ENCODE assay signal across 7 mouse cellular contexts in the genomic region with DNA sequence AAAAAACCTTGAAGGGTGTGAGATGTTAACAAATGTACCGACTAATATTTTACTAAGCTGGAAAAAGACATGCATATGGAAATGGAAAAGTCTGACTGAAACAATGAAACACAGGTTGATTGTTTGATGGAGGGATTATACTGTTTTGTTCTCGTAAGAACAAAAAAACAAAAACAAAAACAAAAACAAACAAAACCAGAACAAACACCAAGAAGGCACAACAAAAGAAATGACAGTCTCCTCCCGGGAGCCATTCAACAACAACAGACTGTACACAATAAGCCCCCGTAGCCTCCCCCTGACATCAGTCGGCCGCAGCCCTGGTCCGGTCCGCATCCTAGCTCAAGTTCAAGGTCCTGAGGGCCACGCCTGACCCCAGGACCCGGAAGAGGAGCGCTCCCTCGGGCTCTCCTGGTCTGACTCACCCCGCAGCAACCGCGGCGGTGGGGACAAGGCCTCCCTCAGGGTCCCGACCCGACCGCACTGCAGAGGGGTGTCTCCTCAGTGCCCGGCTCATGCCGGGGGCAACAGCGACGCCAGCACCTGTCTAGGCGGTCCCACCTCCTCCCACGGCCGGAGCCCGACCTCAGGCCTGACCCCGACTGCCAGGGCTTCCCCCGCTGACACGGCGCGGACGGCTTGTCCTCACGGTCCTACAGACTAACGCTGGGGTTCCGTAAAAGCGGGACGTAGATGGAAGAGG. TPM values are rescaled to one million over a fixed set of nuclear protein-coding genes. Genes with fewer than 3 reads are reported as not detected.
DNase-seq lines count a peak whose midpoint lies in the region; ATAC-seq and TF ChIP-seq lines count a peak whose summit lies in the region.

No protein-coding gene starts in this region.

- no peaks in the 10 kb centered on the region for H3K27me3 ChIP-seq in lung, embryonic 14.5 days (ENCODE audit: insufficient read depth, low read length)
- peaks cover 9% of the 10 kb centered on the region for H3K27me3 ChIP-seq in forebrain, embryonic 10.5 days (ENCODE audit: poor library complexity, severe bottlenecking)
- no peaks in the 10 kb centered on the region for H3K27me3 ChIP-seq in limb, embryonic 15.5 days
- H3K27me3 ChIP-seq in neural tube, embryonic 14.5 days (ENCODE audit: control insufficient read depth, insufficient read depth, low read length): no peaks in the 10 kb centered on the region

- under 1% methylated on average over 38 of the region's 38 CpGs for WGBS in lung, embryonic 14.5 days
- WGBS in bone marrow, adult 2 months: 1% methylated on average over 38 of the region's 38 CpGs
- WGBS in forebrain, embryonic 10.5 days: 1% methylated on average over 38 of the region's 38 CpGs
- under 1% methylated on average over 38 of the region's 38 CpGs for WGBS in limb, embryonic 15.5 days
- WGBS in neural tube, embryonic 14.5 days: under 1% methylated on average over 38 of the region's 38 CpGs

- H3K9me3 ChIP-seq in lung, embryonic 14.5 days (ENCODE audit: low read depth, low read length): no peaks in the 10 kb centered on the region
- no peaks in the 10 kb centered on the region for H3K9me3 ChIP-seq in forebrain, embryonic 10.5 days
- no peaks in the 10 kb centered on the region for H3K9me3 ChIP-seq in limb, embryonic 15.5 days
- H3K9me3 ChIP-seq in neural tube, embryonic 14.5 days (ENCODE audit: control insufficient read depth, low read length): no peaks in the 10 kb centered on the region

- peak overlapping the region; percentile 71 for H3K27ac ChIP-seq in lung, embryonic 14.5 days (ENCODE audit: low read depth)
- peak overlapping the region; percentile 66 for H3K27ac ChIP-seq in bone marrow, adult 2 months (ENCODE audit: control insufficient read depth, insufficient read depth, low read depth, low read length, poor library complexity)
- H3K27ac ChIP-seq in forebrain, embryonic 10.5 days: peak overlapping the region; percentile 95
- peak overlapping the region; percentile 83 for H3K27ac ChIP-seq in limb, embryonic 15.5 days
- H3K27ac ChIP-seq in neural tube, embryonic 14.5 days (ENCODE audit: low read depth, low read length): peak overlapping the region; percentile 90

- no peak for TF ChIP-seq POLR2A in bone marrow, adult 2 months (IDR thresholded peaks at IDR 0.05; ENCODE audit: borderline replicate concordance, control insufficient read depth, low read depth, low read length)

- no peaks in the 10 kb centered on the region for H3K36me3 ChIP-seq in lung, embryonic 14.5 days (ENCODE audit: insufficient read depth)
- H3K36me3 ChIP-seq in forebrain, embryonic 10.5 days (replicated peaks): peaks cover 20% of the 10 kb centered on the region
- no peaks in the 10 kb centered on the region for H3K36me3 ChIP-seq in limb, embryonic 15.5 days
- no peaks in the 10 kb centered on the region for H3K36me3 ChIP-seq in neural tube, embryonic 14.5 days (ENCODE audit: control insufficient read depth, insufficient read depth, low read length)

- peak overlapping the region; percentile 96 for H3K9ac ChIP-seq in lung, embryonic 14.5 days
- H3K9ac ChIP-seq in limb, embryonic 15.5 days: peak overlapping the region; percentile 94
- H3K9ac ChIP-seq in neural tube, embryonic 14.5 days (replicated peaks; ENCODE audit: low read depth, low read length): peak overlapping the region; percentile 83

- 0 out of 2 replicates have a peak, but pooled peaks cover 4% of the 10 kb centered on the region for H3K4me1 ChIP-seq in lung, embryonic 14.5 days (ENCODE audit: insufficient read depth)
- peaks cover 6% of the 10 kb centered on the region for H3K4me1 ChIP-seq in bone marrow, adult 2 months (ENCODE audit: control insufficient read depth, insufficient read depth, low read length)
- peaks cover 30% of the 10 kb centered on the region for H3K4me1 ChIP-seq in forebrain, embryonic 10.5 days
- peaks cover 24% of the 10 kb centered on the region for H3K4me1 ChIP-seq in limb, embryonic 15.5 days
- H3K4me1 ChIP-seq in neural tube, embryonic 14.5 days (ENCODE audit: control insufficient read depth, insufficient read depth, low read length): peaks cover 19% of the 10 kb centered on the region; the same call in 1 of the 2 replicates

- peak; percentile 41 for DNase-seq in lung, embryonic 14.5 days
- DNase-seq in lung, postnatal 14 days: no peak
- DNase-seq in forebrain, embryonic 10.5 days (ENCODE audit: extremely low spot score, low spot score): no peak
- DNase-seq in retina, embryonic 14.5 days (ENCODE audit: low spot score): no peak

- peak; percentile 76 for ATAC-seq in lung, embryonic 14.5 days (ENCODE audit: insufficient read depth)
- peak; percentile 38 for ATAC-seq in limb, embryonic 15.5 days (ENCODE audit: insufficient number of reproducible peaks, low FRiP score, low TSS enrichment, low read depth)
- ATAC-seq in neural tube, embryonic 14.5 days (ENCODE audit: low read depth): peak; percentile 73

- H3K4me3 ChIP-seq in lung, embryonic 14.5 days (ENCODE audit: low read depth, low read length): peak overlapping the region; percentile 100
- H3K4me3 ChIP-seq in bone marrow, adult 2 months (replicated peaks; ENCODE audit: control insufficient read depth, low read depth, low read length): peak overlapping the region; percentile 96
- peak overlapping the region; percentile 99 for H3K4me3 ChIP-seq in forebrain, embryonic 10.5 days
- peak overlapping the region; percentile 98 for H3K4me3 ChIP-seq in limb, embryonic 15.5 days
- H3K4me3 ChIP-seq in neural tube, embryonic 14.5 days (ENCODE audit: low read depth, low read length): peak overlapping the region; percentile 70

- peak overlapping the region; percentile 60 for H3K4me2 ChIP-seq in lung, embryonic 14.5 days
- peak overlapping the region; percentile 49 for H3K4me2 ChIP-seq in limb, embryonic 15.5 days
- peak overlapping the region; percentile 83 for H3K4me2 ChIP-seq in neural tube, embryonic 14.5 days (ENCODE audit: low read depth, low read length)

- no peak for TF ChIP-seq CTCF in lung, embryonic 14.5 days (IDR thresholded peaks at IDR 0.05; ENCODE audit: low read depth)
- TF ChIP-seq CTCF in bone marrow, adult 2 months (IDR thresholded peaks at IDR 0.05; ENCODE audit: control insufficient read depth, insufficient read depth, low read length): no peak

RNA-seq across cellular contexts. Expression of a gene that starts 0.5 kb away (rescaled TPM):
- polyA plus RNA-seq in lung, embryonic 14.5 days (2014; fragmentation: Nextera tagmentation; extraction: Ambion mirVana): 136 and 140 TPM in 2 replicates
- polyA plus RNA-seq in bone marrow, adult 2 months (2011; ENCODE audit: insufficient read depth, insufficient read length, low replicate concordance, missing spikeins): 45.9 and 55.7 TPM in 2 replicates
- 145 and 150 TPM in 2 replicates for polyA plus RNA-seq in forebrain, embryonic 10.5 days (2016; fragmentation: Nextera tagmentation; extraction: Ambion mirVana)
- polyA plus RNA-seq in limb, embryonic 15.5 days (2015; fragmentation: Nextera tagmentation; extraction: Ambion mirVana): 145 and 153 TPM in 2 replicates
- 179 and 191 TPM in 2 replicates for polyA plus RNA-seq in neural tube, embryonic 14.5 days (2014; fragmentation: Nextera tagmentation; extraction: Ambion mirVana)

RNA-seq across cellular contexts. Expression of a gene that starts 12.8 kb away (rescaled TPM):
- 29.0 and 29.2 TPM in 2 replicates for polyA plus RNA-seq in lung, embryonic 14.5 days (2014; fragmentation: Nextera tagmentation; extraction: Ambion mirVana)
- polyA plus RNA-seq in bone marrow, adult 2 months (2011; ENCODE audit: insufficient read depth, insufficient read length, low replicate concordance, missing spikeins): 10.8 and 18.6 TPM in 2 replicates
- 33.4 and 36.8 TPM in 2 replicates for polyA plus RNA-seq in forebrain, embryonic 10.5 days (2016; fragmentation: Nextera tagmentation; extraction: Ambion mirVana)
- polyA plus RNA-seq in limb, embryonic 15.5 days (2015; fragmentation: Nextera tagmentation; extraction: Ambion mirVana): 20.9 and 23.7 TPM in 2 replicates
- 73.9 and 82.2 TPM in 2 replicates for polyA plus RNA-seq in neural tube, embryonic 14.5 days (2014; fragmentation: Nextera tagmentation; extraction: Ambion mirVana)

RNA-seq across cellular contexts. Expression of a gene that starts 44.9 kb away (rescaled TPM):
- 8.4 and 11.2 TPM in 2 replicates for polyA plus RNA-seq in lung, embryonic 14.5 days (2014; fragmentation: Nextera tagmentation; extraction: Ambion mirVana)
- 5.3 and 5.8 TPM in 2 replicates for polyA plus RNA-seq in bone marrow, adult 2 months (2011; ENCODE audit: insufficient read depth, insufficient read length, low replicate concordance, missing spikeins)
- 8.6 and 8.7 TPM in 2 replicates for polyA plus RNA-seq in forebrain, embryonic 10.5 days (2016; fragmentation: Nextera tagmentation; extraction: Ambion mirVana)
- polyA plus RNA-seq in limb, embryonic 15.5 days (2015; fragmentation: Nextera tagmentation; extraction: Ambion mirVana): 6.4 and 7.6 TPM in 2 replicates
- 3.7 and 4.0 TPM in 2 replicates for polyA plus RNA-seq in neural tube, embryonic 14.5 days (2014; fragmentation: Nextera tagmentation; extraction: Ambion mirVana)
